Mouse (Mus musculus): ENCODE results near the gene Cers6.

The Cers6 gene

DNA sequence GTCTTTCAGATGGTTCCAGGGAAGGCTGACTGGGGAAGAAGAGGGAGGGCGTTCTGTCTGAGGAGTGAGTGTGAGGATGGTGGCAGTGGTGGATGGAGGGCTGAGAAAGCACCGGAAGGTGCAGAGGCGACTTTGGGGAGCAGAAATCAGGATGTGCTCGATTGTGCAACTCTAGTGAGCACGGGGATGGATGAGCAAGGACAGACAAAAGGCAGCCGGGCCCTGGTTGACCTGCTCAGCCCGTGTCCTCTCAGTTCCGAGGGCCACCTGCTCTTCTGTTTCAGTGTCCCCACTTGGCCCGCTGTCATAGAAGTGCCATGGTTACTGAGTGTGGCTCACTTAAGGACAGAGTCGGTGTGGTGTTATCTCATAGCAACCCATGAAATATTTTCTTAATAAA, 99.4 kb downstream of the Cers6 start:
- no peak for DNase-seq (ENCODE audit: low spot score in 2 of 2)

DNA sequence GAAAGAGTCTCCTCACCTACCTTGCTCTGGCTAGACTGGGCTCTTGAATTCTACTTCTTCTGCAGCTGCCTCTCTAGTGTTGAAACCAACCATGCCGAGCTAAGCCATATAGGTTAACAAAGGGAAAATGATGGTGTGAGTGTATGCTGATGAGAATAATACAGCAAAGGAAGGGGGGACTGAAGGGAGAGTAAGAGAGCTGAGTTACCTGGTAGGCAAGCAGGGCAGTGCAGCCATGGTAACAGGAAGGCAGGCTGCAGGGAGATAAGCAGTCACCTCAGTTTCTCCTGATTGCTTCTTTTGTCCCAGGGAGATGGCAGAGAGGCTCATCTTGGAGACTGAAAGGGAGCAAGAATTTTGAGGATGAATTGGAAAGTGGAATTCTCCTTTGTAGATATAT, 105.1 kb downstream of the Cers6 start:
- DNase-seq (ENCODE audit: low spot score in 2 of 2): no peak

DNA sequence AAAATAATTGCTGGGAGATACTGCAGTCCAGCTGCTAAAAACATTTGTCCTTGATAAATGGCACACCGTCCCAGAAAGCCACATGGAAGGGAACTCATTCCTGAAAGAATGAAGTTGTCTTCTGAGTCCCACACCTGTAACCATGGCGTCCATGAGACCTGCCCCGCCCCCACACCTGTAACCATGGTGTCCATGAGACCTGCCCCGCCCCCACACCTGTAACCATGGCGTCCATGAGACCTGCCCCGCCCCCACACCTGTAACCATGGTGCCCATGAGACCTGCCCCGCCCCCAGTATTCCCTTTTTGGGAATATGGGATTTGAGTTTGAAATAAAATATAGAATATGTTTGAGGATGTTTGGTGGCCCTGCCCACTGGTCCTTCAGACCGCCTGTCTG, 106.8 kb downstream of the Cers6 start:
- no peak for DNase-seq (ENCODE audit: low spot score in 2 of 2)

DNA sequence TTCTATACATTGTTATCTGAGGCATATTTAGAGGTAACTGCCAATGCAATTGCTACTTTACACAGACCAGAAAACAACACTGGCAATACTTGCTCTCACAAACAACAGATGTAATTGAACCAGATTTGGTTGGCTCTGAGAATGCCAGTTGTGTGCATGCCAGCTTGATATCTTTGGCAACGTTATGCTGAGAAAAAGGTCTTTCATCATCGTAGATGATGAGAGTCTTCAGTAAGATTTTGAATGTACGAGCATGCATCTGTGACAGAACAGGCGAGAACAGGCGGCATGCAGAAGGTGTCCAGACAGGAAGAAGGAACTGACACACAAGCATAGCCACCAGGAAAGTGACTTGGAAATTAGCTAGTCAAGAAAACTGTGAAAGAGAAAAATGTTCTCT, 110.6 kb downstream of the Cers6 start:
- no peak for DNase-seq (ENCODE audit: low spot score in 2 of 2)

DNA sequence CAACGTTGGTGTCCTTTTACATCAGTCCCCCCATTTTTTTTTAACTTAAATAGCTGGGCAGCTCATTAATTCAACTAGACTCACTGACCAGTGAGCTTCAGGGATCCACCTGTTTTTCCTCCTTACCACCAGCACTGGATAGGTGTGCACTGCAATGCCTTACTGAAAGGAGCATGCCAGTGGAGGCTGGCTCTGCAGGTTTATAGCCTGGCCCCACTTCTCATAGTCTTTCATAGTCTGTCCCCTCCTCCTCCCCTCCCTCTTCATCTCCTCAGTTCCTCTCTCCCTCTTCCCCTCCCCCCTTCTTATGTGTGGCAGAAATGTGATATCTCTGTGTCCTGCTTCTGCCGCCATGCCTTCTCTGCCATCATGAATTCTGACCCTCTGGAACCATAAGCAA, 112.5 kb downstream of the Cers6 start:
- no peak for DNase-seq (ENCODE audit: low spot score in 2 of 2)

DNA sequence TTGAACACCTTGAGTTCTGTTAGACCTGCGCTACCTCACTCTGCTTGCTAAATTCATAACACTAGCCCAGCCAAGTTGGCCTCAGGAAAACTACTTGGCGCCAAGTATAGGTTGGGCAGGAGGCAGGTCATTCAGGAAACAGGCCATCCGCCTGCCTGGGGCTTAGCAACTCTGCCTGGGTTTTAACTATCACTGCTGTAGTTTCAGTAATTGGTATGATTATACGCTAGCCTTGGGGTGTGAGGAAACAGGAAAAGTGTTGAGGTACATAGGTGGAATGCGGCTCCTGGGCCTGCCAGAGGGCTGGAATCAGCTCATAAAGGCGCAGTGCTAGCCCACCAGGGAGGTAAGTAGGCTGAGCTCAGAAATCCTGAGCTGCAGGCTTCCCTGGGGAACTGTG, 114.0 kb downstream of the Cers6 start:
- no peak for DNase-seq (ENCODE audit: low spot score in 2 of 2)

DNA sequence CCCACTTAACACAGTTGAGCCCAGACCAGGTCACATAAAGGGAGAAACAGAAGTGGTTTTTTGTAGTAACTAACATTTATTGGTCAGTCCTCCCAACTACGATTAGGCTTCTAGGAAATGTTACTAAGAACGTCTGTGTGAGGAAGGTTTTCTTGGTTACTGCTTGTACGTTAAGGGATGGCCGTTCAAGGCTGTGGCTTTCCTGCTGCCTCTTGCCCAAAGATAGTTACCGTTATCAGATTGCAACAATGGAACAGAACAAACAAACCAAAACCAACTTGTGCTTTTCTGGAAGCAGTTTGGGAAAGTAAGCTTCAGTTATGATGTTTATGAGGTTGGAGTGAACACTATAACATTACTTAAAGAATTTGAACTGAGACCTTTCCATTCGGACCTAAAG, 114.5 kb downstream of the Cers6 start:
- no peak for DNase-seq (ENCODE audit: low spot score in 2 of 2)

DNA sequence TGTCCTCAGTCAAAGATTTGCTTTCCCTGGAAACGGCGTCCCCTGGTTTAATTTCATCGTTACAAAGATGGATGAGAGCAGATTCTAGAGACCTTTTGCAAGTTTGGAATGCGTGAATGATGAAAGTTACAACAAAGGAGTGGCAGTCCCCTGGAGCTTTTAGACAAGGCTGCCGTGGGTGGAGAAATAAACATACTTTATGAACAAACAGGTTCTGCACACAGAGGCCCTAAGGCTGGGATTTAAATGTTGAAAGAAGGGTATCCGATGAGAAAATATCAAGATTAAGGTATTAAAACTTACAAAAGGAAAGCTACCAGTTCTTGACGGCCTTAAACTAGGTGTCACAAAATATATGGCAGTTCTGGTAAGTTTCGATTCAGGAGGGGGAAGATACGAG, 117.0 kb downstream of the Cers6 start:
- DNase-seq (ENCODE audit: low spot score in 2 of 2): no peak

DNA sequence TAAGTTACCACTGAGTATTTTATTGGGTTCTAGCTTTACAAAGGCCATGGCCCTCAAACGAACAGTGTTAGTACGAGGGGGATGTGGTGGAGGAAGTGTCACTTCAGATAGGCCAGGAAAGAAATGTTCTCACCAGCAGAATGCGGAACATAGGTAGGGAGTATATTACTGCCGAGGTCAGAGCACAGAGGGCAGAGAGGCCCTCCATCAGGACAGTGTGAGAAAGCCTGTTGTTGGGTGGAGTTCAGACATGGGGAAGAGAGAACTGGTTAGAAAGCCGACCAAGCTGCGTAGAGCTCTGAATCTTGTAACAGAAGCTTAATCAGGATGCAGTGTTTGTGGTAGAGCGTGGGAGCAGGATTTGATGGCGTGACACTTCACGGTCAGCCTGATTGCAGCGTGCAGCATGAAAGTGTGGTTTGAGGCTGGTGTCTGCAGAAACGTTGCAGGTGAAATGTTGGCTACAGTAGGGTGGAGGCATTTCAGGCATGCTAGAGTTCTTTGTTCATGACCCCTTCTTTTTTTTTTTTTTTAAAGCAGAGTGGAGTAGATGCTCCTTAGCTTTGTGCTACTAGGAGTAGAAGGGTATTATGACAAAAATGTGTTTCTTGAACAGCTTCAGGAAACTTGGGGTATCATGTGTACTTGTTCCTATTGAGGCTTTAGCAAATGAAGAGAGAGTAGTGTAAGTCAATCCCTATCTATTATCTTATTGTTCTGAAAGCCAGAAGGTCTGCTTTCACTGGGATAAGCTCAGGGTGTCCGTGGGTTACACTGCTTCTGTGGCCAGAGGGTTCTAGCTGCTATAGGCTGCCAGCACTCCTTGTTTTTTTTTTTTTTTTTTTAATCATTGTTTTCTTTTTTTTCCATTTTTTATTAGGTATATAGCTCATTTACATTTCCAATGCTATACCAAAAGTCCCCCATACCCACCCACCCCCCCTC, 117.7 kb downstream of the Cers6 start:
- DNase-seq (ENCODE audit: low spot score in 2 of 2): peak in 1 of 2 experiments; percentile 23

DNA sequence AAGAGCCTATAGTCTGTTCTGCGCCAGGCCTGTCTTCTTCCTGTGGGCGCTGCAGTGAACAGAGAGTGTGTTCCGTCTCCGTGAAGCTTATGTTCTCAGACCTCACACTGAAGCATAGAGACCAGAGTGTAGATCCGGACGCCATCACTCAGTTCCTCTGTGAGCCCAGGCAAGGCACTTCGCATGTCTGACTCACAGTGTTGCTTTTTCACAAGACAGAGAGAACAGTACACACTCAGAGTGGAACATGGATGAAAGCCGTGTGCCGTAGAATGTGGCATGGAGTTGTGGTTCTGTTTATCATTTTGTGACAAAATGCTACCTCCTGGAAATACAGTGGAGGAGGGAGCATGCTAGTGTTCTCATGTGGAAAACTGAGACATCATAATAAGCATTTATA, 120.1 kb downstream of the Cers6 start:
- no peak for DNase-seq (ENCODE audit: low spot score in 2 of 2)

DNA sequence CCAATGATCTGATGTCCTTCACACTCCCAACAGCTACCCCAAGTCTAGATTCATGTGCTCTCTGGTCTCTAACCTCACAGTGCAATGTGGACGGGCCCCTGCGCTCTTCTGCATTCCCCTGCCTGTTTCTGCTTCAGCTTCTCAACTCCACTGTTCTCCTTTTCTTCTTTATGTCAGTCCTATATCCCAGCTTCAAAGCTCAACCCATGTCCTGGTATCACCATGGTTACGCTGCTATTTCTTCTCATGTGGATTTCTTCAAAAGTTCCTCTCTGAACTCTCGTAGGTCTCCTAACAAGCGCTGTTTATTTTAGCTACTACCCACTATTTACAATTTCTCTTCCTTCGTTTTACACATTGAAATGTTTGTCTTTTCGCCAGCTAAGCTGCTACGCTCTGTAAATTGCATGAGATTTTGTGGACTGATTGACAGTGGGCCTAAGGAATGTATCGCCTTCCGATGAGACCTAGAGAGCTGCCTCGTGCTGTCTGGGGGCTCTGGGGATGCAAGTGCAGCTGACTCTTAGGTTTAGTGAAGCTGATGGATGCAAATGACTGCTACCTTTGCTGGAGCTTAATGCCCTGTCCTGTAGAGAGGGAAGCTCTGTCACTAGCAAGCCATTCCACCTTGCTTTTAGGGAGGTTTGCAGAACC, 120.6 kb downstream of the Cers6 start:
- DNase-seq (ENCODE audit: low spot score in 2 of 2): no peak

DNA sequence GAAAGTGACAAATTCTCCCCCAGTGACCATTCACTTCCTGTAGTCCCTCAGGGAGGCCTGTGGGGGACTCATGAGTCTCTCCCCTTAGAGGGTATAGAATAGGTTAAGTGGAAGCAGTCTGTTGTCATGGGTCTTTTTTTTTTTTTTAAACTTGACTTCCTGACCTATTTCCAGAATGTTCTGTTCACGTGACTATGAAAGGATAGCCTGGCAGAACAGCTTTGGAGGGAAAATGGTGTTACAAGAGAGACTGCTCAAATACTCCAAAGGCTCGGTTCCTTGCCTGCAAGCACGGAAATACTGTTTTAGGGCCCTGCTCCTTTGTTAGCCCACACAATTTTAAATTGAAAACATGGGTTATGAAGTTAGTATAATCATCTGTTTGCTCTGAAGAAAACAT, 121.7 kb downstream of the Cers6 start:
- no peak for DNase-seq (ENCODE audit: low spot score in 2 of 2)

DNA sequence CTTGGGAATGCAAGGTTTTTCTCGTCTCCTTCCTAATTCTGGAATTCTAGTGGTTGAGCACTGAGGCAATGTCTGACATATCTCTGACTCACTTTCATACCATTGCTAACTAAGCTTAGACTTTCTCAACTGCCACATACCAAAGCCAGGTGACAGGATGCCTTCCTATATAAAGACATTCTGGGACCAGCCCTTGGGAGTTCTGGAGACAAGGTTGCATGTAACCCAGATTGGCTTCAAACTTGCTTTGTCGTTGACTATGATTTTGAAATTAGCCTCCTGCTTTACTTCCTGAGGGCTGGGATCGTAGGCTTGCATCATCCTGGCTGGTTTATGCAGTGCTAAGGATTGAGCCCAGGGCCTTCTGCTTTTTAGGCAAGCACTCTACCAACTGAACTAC, 122.2 kb downstream of the Cers6 start:
- no peak for DNase-seq (ENCODE audit: low spot score in 2 of 2)

DNA sequence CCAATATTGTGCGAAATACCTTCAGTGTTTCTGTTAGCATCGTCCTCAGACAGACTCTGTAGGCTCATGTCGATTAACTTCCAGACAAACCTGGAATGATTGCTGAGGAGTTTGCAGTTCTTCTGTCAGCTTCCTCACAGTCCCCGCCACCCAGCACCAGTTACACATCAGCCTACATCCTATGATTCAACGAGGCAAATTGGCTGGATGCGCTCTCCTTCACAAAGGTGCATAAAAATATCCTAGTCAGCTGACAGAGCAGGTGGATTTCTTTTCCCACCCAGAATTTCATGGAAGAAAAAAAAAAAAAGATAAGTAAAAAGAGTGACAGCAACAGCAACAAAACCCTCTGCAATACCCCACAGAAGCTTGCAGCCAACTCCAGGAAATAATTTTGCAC, 127.9 kb downstream of the Cers6 start:
- DNase-seq (ENCODE audit: low spot score in 2 of 2): peak; percentile 59 to 62

DNA sequence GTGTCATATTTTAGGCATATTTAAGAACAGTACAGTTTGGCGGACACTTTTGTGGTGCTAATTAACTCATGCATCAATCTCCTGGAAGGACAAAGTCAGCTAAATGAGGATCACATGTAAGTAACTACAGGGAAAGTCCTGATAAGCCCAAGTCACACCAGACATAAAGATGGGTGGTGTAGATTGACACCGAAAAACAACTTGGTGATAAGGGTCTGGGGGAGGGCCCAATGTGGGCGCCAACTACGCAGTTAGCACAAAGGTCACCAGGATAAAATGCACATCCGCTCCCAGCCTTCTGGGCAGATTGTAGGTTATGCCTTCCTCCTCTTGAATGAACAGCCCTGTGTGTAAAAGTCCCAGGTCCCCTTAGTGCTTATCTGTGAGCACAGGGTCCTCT, 131.4 kb downstream of the Cers6 start:
- no peak for DNase-seq (ENCODE audit: low spot score in 2 of 2)

DNA sequence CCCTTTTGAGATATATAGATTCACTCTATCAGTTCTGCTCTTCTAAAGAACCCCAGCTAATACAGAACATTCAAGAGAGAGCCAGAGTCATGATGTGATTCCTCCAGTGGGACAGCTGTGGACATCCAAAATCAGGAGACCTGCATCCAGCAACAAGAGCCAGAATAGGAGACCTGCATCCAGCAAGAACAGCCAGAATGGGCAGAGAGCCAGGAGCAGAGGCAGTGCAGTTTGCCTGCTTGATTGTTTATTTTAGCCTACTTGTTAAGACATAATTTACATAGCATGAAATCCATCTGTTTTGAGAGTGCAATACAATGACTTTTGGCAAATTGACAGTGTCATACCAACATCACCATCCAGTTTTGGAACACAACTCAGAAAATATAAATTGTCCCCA, 133.2 kb downstream of the Cers6 start:
- DNase-seq (ENCODE audit: low spot score in 2 of 2): no peak

DNA sequence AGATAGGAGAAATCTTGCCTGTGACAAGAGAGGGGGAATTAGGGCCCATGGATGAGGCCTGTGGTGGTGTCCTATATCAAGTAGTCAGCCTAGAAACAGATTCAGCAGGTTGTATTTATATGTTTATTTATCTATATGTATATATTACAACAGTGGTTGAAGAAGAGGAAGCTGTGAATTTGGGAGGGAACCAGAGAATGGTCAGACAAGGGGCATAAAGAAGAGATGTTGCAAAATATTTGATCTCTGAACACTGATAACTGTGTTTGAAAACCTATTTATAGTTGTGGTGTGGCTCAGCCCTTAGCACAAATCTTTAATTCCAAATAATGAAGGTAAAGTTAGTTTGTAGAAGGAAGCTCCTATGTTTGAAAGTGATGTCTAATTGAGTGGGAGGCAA, 134.5 kb downstream of the Cers6 start:
- no peak for DNase-seq (ENCODE audit: low spot score in 2 of 2)

DNA sequence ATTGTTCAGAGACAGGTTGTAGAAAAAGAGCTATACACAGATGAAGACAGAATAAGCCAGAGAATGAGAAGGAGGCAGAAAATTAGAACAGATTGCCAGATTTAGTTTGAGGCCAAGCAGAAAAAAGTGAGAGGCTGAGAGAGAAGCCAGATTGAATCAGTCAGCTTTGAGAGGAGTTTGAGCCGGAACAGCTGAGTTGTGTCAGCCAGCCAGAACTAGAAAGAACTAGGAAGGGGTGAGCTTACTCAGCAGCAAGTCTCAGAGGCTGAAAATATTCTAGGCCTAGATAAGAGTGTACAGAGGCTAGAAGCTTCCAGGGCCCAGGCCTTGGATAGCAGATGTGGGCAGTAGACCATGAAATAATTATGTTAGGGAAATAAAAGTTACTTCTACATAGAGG, 135.0 kb downstream of the Cers6 start:
- DNase-seq (ENCODE audit: low spot score in 2 of 2): no peak

DNA sequence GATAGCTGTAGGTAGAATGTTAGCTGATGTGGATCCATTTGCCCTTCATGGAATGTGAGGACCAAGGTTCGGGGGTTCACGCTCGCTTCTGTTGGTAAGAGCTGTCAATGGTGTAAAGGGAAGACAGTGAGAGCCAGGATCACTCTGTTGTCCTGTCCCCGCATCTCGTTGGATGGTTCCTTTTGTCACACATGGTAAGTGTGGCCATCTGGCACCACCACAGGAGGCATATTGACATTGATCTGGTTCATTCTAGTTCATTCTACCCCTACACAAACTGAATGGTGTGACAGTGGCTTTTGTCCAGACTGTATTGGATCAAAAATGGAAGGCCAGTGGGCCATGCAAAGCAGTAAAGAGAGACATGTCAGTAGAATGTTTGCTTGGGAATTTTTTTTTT, 142.8 kb downstream of the Cers6 start:
- DNase-seq (ENCODE audit: low spot score in 2 of 2): no peak

DNA sequence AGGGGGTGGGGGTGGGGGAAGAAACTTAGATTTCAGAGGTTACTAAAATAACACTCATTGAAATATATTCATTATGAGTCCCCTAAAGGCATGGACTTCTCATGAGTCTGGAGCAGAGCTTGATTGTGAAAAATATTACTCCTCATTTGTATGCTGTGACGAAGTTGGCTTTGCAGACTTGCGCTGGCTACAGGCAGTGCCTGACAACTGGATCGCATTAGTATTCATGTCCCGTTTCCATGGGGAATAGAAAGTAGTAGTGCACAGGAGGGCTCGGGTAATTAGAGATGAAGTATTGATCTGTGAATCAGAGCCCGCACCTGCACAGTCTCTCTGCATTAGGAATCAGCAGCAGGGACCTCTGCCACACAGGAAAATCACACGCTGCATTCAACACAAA, 150.2 kb downstream of the Cers6 start:
- DNase-seq (ENCODE audit: low spot score in 2 of 2): no peak

DNA sequence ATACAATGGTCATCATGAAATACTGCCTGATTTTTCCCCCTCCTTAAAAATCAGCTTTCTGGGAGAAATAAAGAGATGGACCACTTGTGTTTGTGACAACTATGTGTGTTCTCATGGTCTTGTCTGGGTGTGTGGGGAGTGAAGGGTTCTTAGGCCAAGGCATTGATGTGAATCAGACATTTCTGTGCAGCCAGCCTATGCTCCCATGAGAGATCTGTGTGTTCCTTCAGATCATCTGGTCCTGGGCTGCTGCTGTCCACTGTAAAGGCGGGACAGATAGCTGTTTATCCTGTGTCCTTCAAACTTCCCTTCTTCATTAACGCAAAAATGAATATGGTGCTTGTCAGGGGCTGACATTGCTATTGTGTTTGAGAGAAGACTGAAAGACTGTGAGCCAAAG, 150.6 kb downstream of the Cers6 start:
- no peak for DNase-seq (ENCODE audit: low spot score in 2 of 2)

DNA sequence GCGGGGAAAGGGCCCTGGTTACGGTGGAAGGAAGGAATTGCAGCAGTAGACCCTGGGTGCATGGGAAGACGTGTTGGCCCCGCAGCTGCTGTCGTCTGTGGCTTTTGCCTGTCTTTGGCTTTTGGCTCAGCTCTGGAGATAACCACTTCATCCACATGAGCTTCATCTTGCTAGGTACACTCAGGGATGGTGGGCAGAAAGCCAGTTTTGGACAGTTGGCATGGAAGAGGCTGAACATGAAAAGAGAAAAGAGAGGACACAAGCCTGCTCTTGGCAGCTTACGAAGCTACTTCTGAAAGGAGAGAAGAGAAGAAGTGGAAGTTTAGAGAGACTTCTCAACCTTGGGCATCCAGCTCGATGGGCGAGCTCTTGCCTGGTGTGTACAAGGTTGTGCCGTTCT, 153.0 kb downstream of the Cers6 start:
- DNase-seq (ENCODE audit: low spot score in 2 of 2): no peak

DNA sequence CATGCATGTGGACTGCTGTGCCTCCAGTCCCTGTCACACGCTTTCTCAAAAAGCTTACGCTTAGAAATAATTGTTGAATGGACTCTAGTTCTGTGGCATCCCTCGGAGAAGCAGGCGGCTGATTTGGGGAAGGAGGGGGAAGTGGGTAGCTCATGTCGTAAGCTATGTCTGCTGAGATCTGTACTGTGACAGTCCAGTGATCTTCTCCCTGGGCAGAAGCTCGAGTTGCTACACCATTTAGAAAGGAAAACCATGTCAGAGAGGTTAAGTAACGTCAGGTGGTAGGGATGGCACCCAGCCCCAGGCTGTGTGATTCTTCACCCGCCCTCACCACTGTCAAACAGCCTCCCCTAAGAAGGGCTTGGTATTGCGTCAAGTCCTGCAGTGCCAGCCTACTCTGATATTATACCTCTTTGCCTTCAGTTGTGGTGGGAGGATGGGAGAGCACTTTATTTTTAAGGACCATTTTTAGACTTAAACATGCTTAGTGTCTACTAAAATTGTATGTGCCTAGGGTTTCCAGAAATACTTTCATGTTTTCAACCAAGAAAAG, 154.0 kb downstream of the Cers6 start:
- DNase-seq (ENCODE audit: low spot score in 2 of 2): peak; percentile 42 to 51
